Mouse (Mus musculus) right cerebral cortex, adult 2 months (tissue): ENCODE data around the gene Slc12a7.

Source experiments
- DNase-seq, 2 experiments: peaks; one replicate each; pipeline ENCODE4 v3.0.0; 2021 to 2022; ENCODE audit warnings: low spot score in 2 of 2

The Slc12a7 gene

DNA sequence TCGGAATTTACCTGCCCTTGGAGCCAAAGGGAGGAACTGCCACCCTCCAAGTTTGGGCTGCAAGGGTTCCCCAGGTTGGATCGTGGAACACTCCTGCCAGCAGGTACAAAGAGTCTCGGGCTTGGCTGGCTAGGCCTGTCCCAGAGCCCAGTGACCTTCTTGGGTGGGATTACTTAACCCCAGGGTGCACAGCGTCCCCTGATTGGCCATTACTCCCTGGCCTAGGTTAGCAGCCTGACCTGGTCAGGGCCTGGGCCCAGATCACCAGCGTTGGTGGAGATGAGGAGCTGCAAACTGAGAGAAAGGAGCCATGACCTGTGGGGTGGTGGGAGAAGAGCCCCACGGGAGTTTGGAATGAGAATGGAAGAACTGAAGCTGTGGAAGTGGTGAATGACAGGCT lies 30.0 kb downstream of the Slc12a7 start:
- DNase-seq: no peak

DNA sequence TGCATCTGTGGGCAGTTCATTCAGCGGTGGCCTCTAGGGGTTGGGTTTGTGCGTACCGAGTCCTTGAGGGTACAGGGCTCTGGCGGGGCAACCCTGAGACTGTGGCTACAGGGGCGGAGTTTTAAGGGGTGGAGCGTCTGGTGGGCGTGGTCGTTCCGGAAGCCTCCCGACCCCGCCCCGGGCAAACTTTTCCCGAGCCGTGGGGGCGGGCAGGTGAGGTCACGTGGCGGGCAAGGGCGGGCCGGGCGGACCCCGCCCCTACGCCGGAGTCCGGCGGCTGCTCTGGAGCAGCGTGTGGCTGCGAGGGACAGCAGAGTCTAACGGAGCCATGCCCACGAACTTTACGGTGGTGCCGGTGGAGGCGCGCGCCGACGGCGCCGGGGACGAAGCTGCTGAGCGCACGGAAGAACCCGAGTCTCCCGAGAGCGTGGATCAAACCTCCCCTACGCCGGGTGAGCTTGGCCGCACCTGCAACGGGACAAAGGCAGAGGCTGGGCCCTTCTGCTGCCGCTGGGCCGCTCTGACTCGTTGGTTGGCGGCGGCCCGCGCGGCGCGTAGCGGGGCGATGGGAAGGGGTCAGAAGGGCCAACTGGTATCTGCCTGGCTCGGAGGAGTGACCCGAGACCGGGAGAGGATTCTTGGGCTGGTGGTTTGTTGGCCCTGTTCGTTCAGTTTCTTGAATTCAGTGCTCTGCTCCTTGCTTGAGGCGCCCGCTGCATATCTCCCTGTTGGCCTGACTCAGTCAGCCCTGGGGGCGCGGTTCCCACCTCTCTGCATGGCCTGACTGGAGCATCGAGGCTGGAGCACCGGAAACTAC lies 30.8 kb downstream of the Slc12a7 start:
- DNase-seq: peak; percentile 13 to 25

DNA sequence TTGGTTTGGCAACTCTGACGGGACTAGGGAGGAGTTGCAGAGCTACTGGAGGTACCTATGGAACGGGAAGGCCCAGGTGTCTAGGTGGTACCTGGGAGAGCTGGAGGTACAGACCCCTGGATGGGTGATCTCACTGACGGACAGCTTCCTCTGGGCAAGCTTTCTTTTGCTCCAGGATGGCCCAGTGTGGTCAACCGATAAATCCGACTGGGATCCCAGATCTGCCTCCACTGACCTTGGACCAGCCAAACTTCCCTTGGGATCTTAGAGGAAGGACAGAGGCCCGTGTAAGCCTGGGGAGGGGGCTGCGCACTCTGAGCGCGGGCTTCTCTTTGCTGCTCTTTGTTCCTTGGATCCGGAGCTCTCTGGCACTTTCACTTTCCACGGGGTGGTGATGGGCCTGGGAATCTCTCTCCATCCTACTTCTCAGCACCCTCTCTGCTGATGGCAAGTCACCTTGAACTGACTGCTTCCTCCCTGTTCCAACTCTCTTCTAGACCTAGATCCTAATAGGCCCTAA lies 31.4 kb downstream of the Slc12a7 start:
- no peak for DNase-seq

- DNase-seq: no peak
Measured at GRCm38 (mm10) chr13:73765393-73765792, 32.5 kb downstream of the Slc12a7 start.

- DNase-seq: no peak
Measured at GRCm38 (mm10) chr13:73767224-73767623, 34.3 kb downstream of the Slc12a7 start.

- DNase-seq: no peak
Measured at GRCm38 (mm10) chr13:73767754-73768153, 34.9 kb downstream of the Slc12a7 start.

GRCm38 (mm10) chr13:73768311-73768710 lies 35.4 kb downstream of the Slc12a7 start:
- DNase-seq: no peak

DNA sequence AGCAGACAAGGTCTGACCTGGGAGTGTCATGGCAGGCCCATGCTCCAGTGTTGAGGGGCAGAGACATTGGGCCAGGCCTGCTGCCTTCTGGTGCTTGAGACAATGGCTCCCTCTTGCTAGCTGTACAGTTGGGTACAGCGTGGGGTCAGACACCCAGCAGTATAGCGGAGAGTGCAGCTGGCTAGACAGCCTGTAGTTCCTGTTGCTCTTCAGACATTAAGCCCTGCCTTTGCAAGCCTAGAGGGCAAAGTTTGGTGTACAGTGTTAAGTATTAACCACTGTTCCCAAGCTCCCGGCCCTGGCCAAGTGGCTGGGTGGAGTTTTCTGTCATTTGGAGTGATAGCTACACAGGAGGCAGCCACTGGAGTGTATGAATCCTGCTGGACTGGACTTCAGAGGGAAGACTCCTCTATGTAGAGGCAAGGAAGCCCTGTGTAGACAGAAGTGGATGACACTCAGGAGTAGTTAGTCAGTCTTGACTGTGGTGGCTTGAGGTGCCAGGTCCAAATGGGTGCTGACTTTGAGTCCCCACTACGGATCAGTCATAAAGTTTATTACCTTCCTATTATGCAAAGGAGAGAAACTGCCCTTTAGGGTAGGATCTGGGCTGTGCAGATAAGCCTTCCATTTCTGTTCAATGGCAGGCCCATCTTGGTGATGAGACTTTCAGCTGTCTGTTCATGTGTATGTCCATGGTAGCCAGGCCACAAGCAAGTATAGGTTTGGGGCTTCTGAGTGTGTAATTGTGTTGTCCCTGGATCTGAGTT lies 37.2 kb downstream of the Slc12a7 start:
- no peak for DNase-seq

GRCm38 (mm10) chr13:73771131-73771530 lies 38.2 kb downstream of the Slc12a7 start:
- no peak for DNase-seq

DNA sequence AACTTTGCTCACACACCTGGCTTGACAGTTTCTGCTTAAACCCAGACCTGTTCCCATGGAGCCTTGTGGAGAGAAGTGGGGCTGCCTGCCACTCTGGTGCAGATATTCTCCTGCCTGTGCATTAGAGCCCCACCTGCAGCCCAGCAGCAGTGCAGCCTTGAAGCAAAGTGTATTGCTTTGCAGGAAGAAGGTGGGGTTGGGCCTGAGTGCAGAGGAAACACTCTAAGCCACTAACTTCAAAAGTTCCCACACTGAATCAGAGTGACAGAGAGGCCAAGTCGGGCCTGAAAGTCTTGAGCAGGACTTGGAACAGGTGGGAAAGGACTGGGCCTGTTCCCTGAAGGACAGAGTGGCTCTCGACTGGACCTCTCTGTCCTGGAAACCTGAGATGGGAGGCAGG lies 39.8 kb downstream of the Slc12a7 start:
- no peak for DNase-seq

- no peak for DNase-seq
Measured at GRCm38 (mm10) chr13:73773519-73774205, 40.8 kb downstream of the Slc12a7 start.

- no peak for DNase-seq
Measured at GRCm38 (mm10) chr13:73775786-73776185, 42.9 kb downstream of the Slc12a7 start.

DNA sequence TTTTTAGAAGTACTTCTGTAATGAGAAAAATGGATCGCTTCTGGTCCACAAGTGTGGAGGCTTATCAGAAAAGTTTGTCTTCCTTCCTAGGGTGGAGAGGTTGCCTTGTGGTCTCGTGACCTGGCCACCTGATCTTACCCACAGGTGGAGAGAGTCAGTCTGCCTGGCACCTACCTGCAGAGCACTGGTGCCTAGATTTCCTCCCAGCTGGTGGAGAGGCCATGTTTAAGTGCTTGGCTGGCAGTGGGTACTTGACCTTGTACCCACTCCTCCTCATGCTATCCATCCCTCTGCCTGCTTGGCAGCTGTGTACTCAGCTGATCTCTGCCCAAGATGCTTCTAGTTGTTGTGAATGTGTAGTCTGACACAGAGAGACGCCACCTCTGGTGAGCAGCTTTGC lies 44.7 kb downstream of the Slc12a7 start:
- no peak for DNase-seq

GRCm38 (mm10) chr13:73782486-73782885 lies 49.6 kb downstream of the Slc12a7 start:
- no peak for DNase-seq

GRCm38 (mm10) chr13:73792176-73792575 lies 59.3 kb downstream of the Slc12a7 start:
- no peak for DNase-seq

DNA sequence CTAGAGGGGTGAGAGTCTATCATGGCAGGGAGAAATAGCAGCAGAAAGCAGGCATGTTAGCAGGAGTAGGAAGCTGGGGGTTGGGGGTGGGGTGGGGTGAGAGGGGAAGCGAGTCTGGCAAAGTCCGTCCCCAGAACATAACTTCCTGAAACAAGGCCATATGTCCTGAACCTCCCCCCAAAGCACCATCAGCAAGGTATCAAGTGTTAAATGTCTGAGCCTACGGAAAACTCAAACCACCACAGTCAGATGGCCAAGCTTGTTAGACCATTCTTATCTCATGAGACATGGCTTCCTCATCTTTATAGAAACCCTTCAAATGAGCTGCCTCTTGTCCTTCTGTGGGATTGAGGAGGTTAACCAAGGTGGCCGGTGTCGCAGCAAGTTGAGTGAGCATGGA lies 60.3 kb downstream of the Slc12a7 start:
- no peak for DNase-seq

DNA sequence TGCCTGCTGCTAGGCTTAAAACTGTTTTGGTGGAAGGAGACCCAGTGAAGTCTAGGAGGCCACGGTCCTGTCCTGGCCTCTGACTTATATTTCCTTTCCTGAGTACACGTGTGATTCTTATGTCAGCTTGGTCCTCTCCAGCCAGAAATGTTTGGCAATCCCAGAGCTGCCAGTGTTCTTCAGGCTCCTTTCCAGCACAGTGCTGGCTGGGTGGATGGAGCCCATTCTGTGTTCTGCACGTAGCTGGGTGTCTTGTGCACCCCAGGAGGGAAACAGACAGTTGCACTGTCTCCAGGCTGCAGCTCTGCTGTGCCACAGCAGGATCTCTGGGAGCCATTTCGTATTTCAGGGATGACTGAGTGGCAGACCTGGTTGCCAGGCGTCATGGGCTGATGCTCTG lies 66.2 kb downstream of the Slc12a7 start:
- DNase-seq: no peak

DNA sequence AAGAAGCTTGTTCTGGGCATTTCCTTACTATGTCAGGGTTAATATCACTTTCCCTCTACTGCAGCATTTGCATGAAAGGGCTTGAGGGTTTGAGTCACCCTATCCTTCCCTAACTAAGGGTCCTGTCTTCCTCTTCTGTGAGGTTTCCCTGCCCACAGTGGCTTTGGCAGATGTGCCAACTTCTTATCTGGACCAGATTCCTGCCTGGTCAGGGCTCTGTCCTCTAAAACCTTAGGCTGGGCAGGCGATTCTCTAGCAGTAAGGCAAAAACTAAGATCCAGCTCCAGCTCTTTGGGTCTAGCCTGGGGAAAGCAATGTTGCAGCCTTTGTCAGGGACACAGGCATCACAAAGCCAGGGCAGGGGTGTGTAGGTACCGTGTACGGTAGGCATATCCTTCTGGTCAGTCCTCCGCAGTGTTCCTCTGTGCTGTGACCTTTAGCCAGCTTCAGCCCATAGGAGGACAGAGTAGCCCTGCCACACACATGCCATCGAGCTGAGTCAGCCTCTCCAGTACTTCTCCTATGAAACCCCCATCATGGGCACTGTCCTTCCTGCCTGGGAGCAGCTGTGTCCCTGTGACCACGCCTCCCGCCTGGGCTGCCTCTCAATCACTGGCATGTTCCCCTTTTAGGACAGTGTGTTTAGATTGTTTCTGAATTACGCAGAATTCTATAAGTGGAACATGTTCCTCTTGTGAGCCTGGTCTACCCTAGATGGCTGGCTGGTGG lies 70.7 kb downstream of the Slc12a7 start:
- DNase-seq: peak in 1 of 2 experiments; percentile 5

GRCm38 (mm10) chr13:73804914-73805313 lies 72.0 kb downstream of the Slc12a7 start:
- DNase-seq: no peak

DNA sequence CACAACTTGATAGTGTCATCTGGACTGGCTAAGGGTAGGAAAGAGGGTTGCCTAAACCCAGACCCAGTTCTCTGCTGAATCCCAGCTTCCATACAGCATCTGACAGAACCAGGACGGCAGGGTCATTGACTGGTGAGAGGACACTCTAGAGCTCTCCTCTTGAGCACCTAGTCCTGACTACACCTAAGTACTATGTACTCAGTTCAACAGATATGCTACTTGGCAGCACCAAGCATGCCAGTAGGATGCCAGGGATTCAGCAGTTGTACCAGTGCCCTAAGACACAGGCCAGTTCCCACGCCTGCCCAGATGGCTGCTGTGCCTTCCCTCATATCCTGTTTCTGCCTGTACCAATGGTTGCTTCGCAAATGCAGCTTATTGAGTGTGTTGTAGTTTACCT lies 80.0 kb downstream of the Slc12a7 start:
- DNase-seq: no peak

DNA sequence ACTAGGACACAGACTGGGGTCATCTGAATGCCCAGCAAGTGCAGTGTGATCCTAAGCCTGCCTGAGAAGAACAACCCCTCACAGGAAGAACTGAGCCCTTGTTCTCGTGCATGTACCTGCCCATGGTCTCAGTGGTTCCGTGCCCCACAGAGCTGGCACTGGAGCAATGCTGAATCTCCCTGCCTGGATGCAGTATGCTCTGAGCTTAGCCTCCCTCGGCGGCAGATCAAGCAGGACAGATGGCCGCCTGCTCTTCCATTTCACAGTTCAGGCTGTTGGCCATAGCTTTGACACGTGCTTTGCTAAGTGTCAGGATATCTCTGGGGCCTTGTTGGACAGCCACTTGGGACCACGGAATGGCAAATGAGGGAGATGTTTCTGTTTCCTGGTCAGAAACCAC lies 81.3 kb downstream of the Slc12a7 start:
- no peak for DNase-seq

DNA sequence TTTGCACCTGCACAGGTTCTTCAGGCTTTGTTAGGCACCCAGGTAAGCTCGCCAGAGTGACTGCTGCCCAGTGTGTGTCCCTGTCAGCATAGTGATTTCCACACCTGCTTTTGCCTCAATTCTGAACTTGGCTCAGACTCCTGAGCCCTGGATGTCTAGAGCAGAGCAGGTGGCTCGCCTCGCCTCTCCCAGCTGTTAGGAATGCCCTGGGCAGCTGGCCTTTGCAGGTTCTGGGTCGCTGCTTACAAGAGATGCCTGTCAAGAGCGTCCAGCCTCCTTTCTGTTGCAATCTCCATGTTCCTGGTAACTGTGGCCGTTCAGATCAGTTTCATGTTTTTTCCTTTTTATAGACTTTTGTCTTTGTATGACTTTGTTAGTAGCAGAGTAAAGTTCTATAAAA lies 83.4 kb downstream of the Slc12a7 start:
- no peak for DNase-seq
